Mouse (Mus musculus) midbrain, embryonic 10.5 days (tissue): ENCODE results near the gene Baiap2. TPM values are rescaled to one million over a fixed set of nuclear protein-coding genes. Genes with fewer than 3 reads are reported as not detected.
A peak's percentile ranks its signal among the peaks of the same experiment; 100 is the strongest.

Experiments used
- DNase-seq: peaks from one replicate; pipeline ENCODE4 v3.0.0-alpha.2; 2017; ENCODE audit warnings: low spot score
- H3K27ac ChIP-seq: fragments of 300-500 bp; sonication (generic); replicated peaks from 2 replicates; pipeline ENCODE4 v1.5.1; 2016; ENCODE audit warnings: mild to moderate bottlenecking
- H3K27me3 ChIP-seq: fragments of 300-500 bp; sonication (generic); 2 replicates; pipeline ENCODE4 v1.6.1; 2016; ENCODE audit warnings: low read depth, mild to moderate bottlenecking; ENCODE audit not compliant: poor library complexity, severe bottlenecking
- H3K36me3 ChIP-seq: fragments of 300-500 bp; sonication (generic); 2 replicates; pipeline ENCODE4 v1.6.1; 2016; ENCODE audit warnings: mild to moderate bottlenecking, moderate library complexity
- H3K4me1 ChIP-seq: fragments of 300-500 bp; sonication (generic); 2 replicates; pipeline ENCODE4 v1.6.1; 2016
- H3K4me3 ChIP-seq: fragments of 300-500 bp; sonication (generic); 2 replicates; pipeline ENCODE4 v1.5.1; 2016; ENCODE audit warnings: mild to moderate bottlenecking, moderate library complexity
- H3K9me3 ChIP-seq: fragments of 300-500 bp; sonication (generic); replicated peaks from 2 replicates; pipeline ENCODE4 v1.6.1; 2016; ENCODE audit warnings: mild to moderate bottlenecking
- WGBS: fragments of 180-500 bp; shearing (Covaris S2); methylation state at CpG from one replicate; pipeline ENCODE4 v1.1.7; 2016; 5-methylcytosine and 5-hydroxymethylcytosine counted together
- microRNA counts: library from miRNA; unstranded; fragments of <30 nt; microRNA quantifications from one replicate; lab custom pipeline; 2017
- microRNA-seq: library from miRNA; unstranded; fragments of <30 nt; microRNA quantifications from one replicate; pipeline ENCODE4, GENCODE M21; 2017
- polyA plus RNA-seq: library from polyadenylated mRNA; unstranded; fragments of >200 nt; fragmentation: Nextera tagmentation; extraction: Ambion mirVana; gene quantifications from 2 replicates; pipeline ENCODE4 v1.2.1, GENCODE M21; 2016

The Baiap2 gene
- polyA plus RNA-seq, 1 experiment from 2014 or later, result 11.3 TPM

DNA sequence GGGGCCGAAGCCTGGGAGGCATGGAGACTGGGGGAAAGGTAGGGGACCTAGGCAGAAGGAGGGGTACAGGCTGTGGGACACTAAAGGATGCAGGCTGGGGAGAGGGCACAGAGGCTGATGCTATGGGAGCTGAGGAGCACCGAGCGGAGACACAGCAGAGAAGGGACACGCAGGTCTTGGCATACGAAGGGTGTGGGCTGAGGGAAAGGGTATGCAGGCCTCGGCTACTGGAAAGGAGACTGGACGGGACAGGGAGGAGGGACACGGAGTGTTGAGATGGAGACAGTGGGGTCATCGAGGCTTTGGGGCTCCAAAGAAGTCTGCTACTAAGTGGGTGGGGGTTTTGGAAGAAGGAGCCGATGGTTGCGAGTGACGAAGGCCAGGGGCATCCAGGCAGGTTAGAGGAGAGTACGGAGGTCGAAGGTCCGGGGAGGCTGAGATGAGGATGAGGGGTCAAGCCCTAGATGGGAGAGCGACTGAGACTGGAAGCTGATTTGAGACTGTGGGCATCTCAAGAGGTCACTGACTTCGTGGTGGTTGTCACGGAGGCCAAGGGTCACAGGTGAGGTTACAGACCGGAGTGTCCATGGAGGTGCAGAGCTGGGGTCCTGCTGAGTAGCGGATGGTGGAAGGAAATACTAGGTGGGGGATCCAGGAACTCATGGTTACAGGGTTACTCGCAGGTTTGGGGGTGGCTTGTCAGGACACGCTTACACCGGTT, 105.1 kb downstream of the Baiap2 start:
- H3K4me1 ChIP-seq, result peaks cover 56% of the 10 kb centered on the region
- WGBS, result 8% methylated on average over 23 of the region's 23 CpGs
- no peaks in the 10 kb centered on the region for H3K36me3 ChIP-seq
- peak overlapping the region; percentile 79 for H3K4me3 ChIP-seq
- H3K27me3 ChIP-seq, result peaks cover 70% of the 10 kb centered on the region
- peak; percentile 48 for DNase-seq
- peak overlapping the region; percentile 87 for H3K27ac ChIP-seq
- no peaks in the 10 kb centered on the region for H3K9me3 ChIP-seq

DNA sequence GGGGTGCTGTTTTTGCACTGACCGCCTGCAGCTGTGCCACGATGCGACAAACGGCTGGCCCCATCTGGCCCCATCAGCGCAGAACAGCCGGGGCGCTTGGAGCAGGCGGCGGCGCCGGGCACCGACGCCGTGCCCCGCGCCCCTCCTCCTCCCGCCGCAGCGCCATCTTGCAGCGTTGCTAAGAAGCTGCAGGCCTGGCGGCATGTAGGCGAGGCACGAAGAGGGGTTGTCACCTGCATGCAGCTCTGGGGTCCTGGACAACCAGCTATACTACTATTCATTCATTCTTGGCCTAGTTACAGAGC, 105.6 kb downstream of the Baiap2 start:
- Histone ChIP-seq H3K27ac (peak overlapping the region; percentile 87), H3K9me3 (no peaks in the 10 kb centered on the region), H3K36me3 (no peaks in the 10 kb centered on the region), H3K4me3 (peak overlapping the region; percentile 79), H3K27me3 (peaks cover 70% of the 10 kb centered on the region), H3K4me1 (peaks cover 56% of the 10 kb centered on the region)
- 1% methylated on average over 23 of the region's 23 CpGs for WGBS
- peak; percentile 50 for DNase-seq

DNA sequence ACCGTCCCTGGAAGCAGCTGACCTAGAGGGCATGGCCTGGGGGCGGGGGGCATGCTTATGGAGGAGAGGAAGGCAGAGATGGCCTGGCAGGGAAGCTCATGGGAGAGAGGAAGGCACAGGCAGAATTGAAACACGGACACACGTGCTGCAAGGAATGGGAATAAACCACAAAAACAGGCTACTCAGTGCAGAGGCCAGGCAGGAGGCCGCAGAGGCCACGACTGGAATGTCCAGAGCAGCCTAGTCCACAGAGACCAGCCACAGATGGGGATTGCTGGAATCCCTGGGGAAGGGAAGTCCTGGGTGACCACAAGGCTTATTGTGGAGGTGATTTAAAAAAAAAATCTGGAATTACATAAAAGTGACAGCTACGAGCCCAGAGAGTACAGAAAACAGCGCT, 106.5 kb downstream of the Baiap2 start:
- H3K36me3 ChIP-seq, result no peaks in the 10 kb centered on the region
- H3K4me1 ChIP-seq, result peaks cover 54% of the 10 kb centered on the region
- H3K9me3 ChIP-seq, result no peaks in the 10 kb centered on the region
- H3K27me3 ChIP-seq, result peaks cover 70% of the 10 kb centered on the region
- DNase-seq, result no peak
- H3K27ac ChIP-seq, result no peak overlapping the region
- WGBS, result 79% methylated on average over 8 of the region's 8 CpGs
- no peak overlapping the region for H3K4me3 ChIP-seq

DNA sequence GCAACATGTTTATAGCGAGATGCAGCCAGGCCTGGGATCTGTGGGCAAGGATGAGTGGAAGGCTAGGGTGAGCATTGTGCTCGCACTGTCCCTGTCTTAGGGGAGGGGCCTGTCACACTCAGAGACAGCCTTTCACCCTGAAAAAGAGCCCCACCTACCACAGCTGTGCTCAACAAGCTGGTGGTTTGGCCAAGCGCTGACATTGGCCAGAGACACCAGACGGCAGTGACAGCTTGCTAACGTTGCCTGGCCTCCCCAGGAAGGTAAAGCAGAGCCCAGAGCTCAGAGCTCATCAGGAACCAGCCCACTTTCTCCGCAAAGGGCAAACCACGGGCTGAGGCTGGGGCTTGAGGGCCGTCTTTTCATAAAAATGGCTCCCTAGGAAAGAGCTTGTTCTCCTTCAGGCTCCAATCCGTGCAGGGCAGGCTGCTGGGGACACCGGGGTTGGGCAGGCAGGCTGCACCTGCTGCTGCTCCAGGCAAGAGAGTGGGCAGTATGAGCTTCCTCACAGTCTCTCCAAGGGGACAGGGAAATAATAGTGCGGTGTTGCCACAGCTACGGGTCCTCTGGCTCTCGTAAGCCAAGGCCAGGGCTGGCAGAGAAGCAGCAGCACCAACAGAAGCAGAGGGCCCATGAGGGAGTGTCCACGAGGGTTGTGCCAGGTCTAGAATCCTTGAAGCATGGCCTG, 108.7 kb downstream of the Baiap2 start:
- H3K4me1 ChIP-seq, result peaks cover 40% of the 10 kb centered on the region
- H3K27me3 ChIP-seq, result peaks cover 48% of the 10 kb centered on the region
- 54% methylated on average over 14 of the region's 14 CpGs for WGBS
- peak overlapping the region; percentile 49; the same call in 1 of the 2 replicates for H3K27ac ChIP-seq
- no peaks in the 10 kb centered on the region for H3K9me3 ChIP-seq
- no peak overlapping the region for H3K4me3 ChIP-seq
- DNase-seq, result no peak
- no peaks in the 10 kb centered on the region for H3K36me3 ChIP-seq

DNA sequence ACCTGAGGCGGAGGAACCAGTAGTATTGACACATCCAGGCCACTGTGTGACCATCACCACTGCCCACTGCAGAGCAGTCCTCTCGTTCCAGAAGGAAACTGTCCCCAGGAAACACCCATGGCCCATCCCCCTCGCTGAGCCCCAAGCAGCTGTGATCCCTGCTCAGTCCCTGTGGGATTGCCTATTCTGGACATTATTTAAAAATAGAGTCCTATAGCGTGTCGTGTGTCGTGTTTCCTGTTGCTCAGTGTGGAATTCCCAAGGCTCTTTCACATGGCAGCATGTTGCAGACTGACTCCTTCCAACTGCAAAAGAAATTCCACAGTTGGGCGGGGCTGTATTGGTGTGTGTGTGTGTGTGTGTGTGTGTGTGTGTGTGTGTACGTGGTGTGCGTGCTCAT, 109.7 kb downstream of the Baiap2 start:
- Histone ChIP-seq H3K27me3 (peaks cover 38% of the 10 kb centered on the region), H3K36me3 (no peaks in the 10 kb centered on the region), H3K27ac (no peak overlapping the region), H3K4me3 (no peak overlapping the region), H3K9me3 (no peaks in the 10 kb centered on the region), H3K4me1 (peaks cover 30% of the 10 kb centered on the region)
- DNase-seq, result no peak
- WGBS, result 88% methylated on average over 9 of the region's 9 CpGs

DNA sequence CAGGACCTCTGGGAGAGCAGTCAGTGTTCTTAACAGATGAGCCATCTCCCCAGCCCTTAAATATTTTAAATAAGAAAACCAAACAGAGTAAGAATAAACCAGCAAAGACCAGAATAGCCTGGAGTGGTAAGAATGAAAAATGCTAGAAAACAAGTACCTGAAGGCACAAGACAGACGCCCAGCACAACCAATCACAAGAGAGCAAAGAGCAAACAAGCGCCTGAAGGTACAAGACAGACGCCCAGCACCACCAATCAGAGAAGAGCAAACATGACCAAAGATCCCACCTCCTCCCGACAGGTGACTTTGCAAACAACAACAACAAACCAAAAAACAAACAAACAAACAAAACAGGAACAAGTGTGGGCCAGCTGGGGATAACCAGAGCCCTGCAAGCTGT, 111.3 kb downstream of the Baiap2 start:
- WGBS, result 88% methylated on average over 4 of the region's 4 CpGs
- H3K9me3 ChIP-seq, result no peaks in the 10 kb centered on the region
- H3K27me3 ChIP-seq, result peaks cover 22% of the 10 kb centered on the region
- no peak overlapping the region for H3K27ac ChIP-seq
- H3K4me1 ChIP-seq, result peaks cover 14% of the 10 kb centered on the region
- H3K4me3 ChIP-seq, result no peak overlapping the region
- DNase-seq, result no peak
- no peaks in the 10 kb centered on the region for H3K36me3 ChIP-seq

DNA sequence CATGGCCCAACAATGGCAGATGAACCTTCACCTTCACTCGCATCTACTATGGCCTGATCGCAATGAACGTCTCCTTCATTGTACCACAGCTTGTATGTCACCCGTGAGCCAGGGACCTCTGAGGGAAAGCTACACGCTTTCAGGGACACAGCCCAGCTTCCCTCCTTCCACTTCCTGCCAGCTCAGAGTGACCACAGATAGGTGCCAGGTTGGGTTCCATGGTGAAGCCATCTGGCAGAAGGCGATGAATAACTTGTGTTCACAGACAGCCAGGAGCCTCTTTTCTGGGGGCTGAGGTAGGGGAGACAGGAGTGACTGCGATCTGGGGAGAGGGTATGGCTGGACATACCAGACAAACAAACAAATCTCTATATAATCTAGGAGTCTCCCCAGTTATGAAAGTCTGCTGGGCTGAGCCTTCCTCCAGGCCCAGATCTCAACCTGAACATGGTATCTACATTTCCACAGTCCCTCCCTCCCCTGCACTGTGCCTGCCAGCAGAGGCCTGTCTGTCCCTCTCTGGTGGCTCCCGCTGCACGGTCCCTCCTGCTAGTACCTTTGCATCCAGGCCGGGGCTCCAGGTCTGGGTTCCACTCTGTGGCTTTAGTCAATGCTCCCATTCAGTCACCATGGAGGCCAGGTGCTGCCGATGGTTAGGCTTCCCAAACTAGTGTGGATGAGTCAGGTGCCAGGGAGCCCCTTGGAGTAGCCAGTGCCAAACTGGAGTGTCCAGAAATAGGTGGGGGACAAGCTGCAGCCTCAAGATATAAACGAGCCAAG, 113.6 kb downstream of the Baiap2 start:
- peaks cover 7% of the 10 kb centered on the region for H3K4me1 ChIP-seq
- WGBS, result 88% methylated on average over 12 of the region's 12 CpGs
- H3K27ac ChIP-seq, result no peak overlapping the region
- H3K9me3 ChIP-seq, result no peaks in the 10 kb centered on the region
- no peak overlapping the region for H3K4me3 ChIP-seq
- no peak for DNase-seq
- peaks cover 1% of the 10 kb centered on the region; the same call in 1 of the 2 replicates for H3K27me3 ChIP-seq
- no peaks in the 10 kb centered on the region for H3K36me3 ChIP-seq

MicroRNAs within 50 kb of the gene (microRNA counts, 519-probe panel; counts per million panel counts)
- not detected for microRNA mmu-miR-338-3p (lab: Ali Mortazavi, UCI)
- not detected for microRNA mmu-miR-338-5p (lab: Ali Mortazavi, UCI)

Small RNA genes lying within 50 kb of the gene (microRNA-seq; reads per million reads assigned to microRNA genes)
- not detected for gene Mir3065
- gene Mir338, result not detected

Other genes starting within 250 kb of the Baiap2 start
- 116 and 118 TPM in 2 replicates for gene Chmp6, start 29.3 kb upstream of the Baiap2 start, polyA plus RNA-seq
- 1.2 and 1.9 TPM in 2 replicates for gene Aatk, start 104.4 kb downstream of the Baiap2 start, polyA plus RNA-seq
- 38.1 and 45.9 TPM in 2 replicates for gene Cep131, start 144.1 kb downstream of the Baiap2 start, polyA plus RNA-seq
- 20.0 and 21.2 TPM in 2 replicates for gene Tepsin, start 156.0 kb downstream of the Baiap2 start, polyA plus RNA-seq
- 89.7 and 91.0 TPM in 2 replicates for gene Ndufaf8, start 156.2 kb downstream of the Baiap2 start, polyA plus RNA-seq
- gene Slc38a10, start 208.6 kb downstream of the Baiap2 start, polyA plus RNA-seq, result 87.1 and 97.9 TPM in 2 replicates